Mouse (Mus musculus) CD4-positive, CD25-positive, alpha-beta regulatory T cell, adult 4 months (primary cell): ENCODE data around the gene Tmem150b. TPM values are rescaled to one million over a fixed set of nuclear protein-coding genes. Genes with fewer than 3 reads are reported as not detected.

Experiments
- ATAC-seq: one replicate; pipeline ENCODE4 v1.8.0; 2017
- polyA plus RNA-seq, 2 experiments: library from polyadenylated mRNA; unstranded; fragments of 100-300 nt; shearing (Covaris generic); gene quantifications; one replicate each; pipeline ENCODE4 v1.2.1; 2017

Gene Tmem150b
- polyA plus RNA-seq, result under 1 TPM in 1 of 2 experiments, not detected in 1; 0.47 TPM

- no peak for ATAC-seq
Measured at GRCm38 (mm10) chr7:4725169-4725568, at the start of gene Tmem150b. Tmem150b (minus strand) TSS chr7:4725249.

- no peak for ATAC-seq
Measured at GRCm38 (mm10) chr7:4771202-4771601, 46.2 kb upstream of the Tmem150b start, which contains the start of gene Fam71e2. Fam71e2 (minus strand) TSS chr7:4771302.

GRCm38 (mm10) chr7:4764946-4765710 lies 40.1 kb upstream of the Tmem150b start:
- ATAC-seq, result no peak

GRCm38 (mm10) chr7:4759670-4760069 lies 34.6 kb upstream of the Tmem150b start:
- no peak for ATAC-seq

GRCm38 (mm10) chr7:4752821-4753570 lies 27.9 kb upstream of the Tmem150b start, which contains the start of gene Cox6b2:
Cox6b2 (minus strand) TSS chr7:4753094.
- peak; percentile 71 for ATAC-seq

GRCm38 (mm10) chr7:4751971-4752820 lies 27.1 kb upstream of the Tmem150b start:
- ATAC-seq, result peak; percentile 22

- ATAC-seq, result no peak
Measured at GRCm38 (mm10) chr7:4749169-4749568, 24.1 kb upstream of the Tmem150b start.

GRCm38 (mm10) chr7:4748321-4748720 lies 23.3 kb upstream of the Tmem150b start:
- no peak for ATAC-seq

GRCm38 (mm10) chr7:4747156-4747899 lies 22.3 kb upstream of the Tmem150b start:
- ATAC-seq, result no peak

- no peak for ATAC-seq
Measured at GRCm38 (mm10) chr7:4746326-4746980, 21.4 kb upstream of the Tmem150b start.

- ATAC-seq, result no peak
Measured at GRCm38 (mm10) chr7:4744886-4745285, 19.8 kb upstream of the Tmem150b start.

- no peak for ATAC-seq
Measured at GRCm38 (mm10) chr7:4743354-4743753, 18.3 kb upstream of the Tmem150b start.

- ATAC-seq, result no peak
Measured at GRCm38 (mm10) chr7:4742482-4742819, 17.4 kb upstream of the Tmem150b start.

GRCm38 (mm10) chr7:4741672-4742481 lies 16.8 kb upstream of the Tmem150b start:
- no peak for ATAC-seq

- ATAC-seq, result no peak
Measured at GRCm38 (mm10) chr7:4741151-4741550, 16.1 kb upstream of the Tmem150b start.

GRCm38 (mm10) chr7:4740309-4740727 lies 15.3 kb upstream of the Tmem150b start:
- ATAC-seq, result no peak

- peak; percentile 84 for ATAC-seq
Measured at GRCm38 (mm10) chr7:4739544-4740275, 14.7 kb upstream of the Tmem150b start, which contains the start of gene Kmt5c. Kmt5c (plus strand) TSS chr7:4740115.

GRCm38 (mm10) chr7:4739041-4739543 lies 14.0 kb upstream of the Tmem150b start:
- ATAC-seq, result peak; percentile 20

GRCm38 (mm10) chr7:4732968-4733392 lies 7.9 kb upstream of the Tmem150b start:
- ATAC-seq, result no peak
